In genomic region chr19:27336126-27336917, GRCm38 (mm10) we compare ENCODE assay signal across 12 mouse cellular contexts. TPM values are rescaled to one million over a fixed set of nuclear protein-coding genes. Genes with fewer than 3 reads are reported as not detected.
DNase-seq lines count a peak whose midpoint lies in the region; ATAC-seq and TF ChIP-seq lines count a peak whose summit lies in the region.
"Had no signal": no experiment of that assay in that cellular context is flagged by ENCODE, and none has a peak within 500 bp of the region (broad histone marks: within the 10 kb centered on the region; RNA-seq: fewer than 3 reads in every experiment).

No protein-coding gene starts in this region.

- TF ChIP-seq CTCF in heart, adult 2 months (IDR thresholded peaks at IDR 0.05), result no peak
- TF ChIP-seq CTCF in gastrocnemius, adult 2 months (IDR thresholded peaks at IDR 0.05), result no peak

- DNase-seq in heart, adult 2 months, result peak; percentile 46 to 68
- DNase-seq in 3T3-L1 (ENCODE audit: low read depth, low spot score) (peak; percentile 52), liver (no peak)
- peak; percentile 56 for DNase-seq in gastrocnemius, adult 2 months
- DNase-seq in heart, postnatal 36 days, result peak; percentile 31 to 53
- DNase-seq in thymus, postnatal 4 days, result no peak
- no peak for DNase-seq in embryo, embryonic 11 days
- DNase-seq: kidney, adult 18-20 months had no signal

- intact Hi-C loops in heart, adult 2 months (cut with DNase I), result loop anchor here (10.0 kb wide), 1 partner anchor 522 kb away; no protein-coding TSS in a partner anchor
- intact Hi-C loops in gastrocnemius, adult 2 months (cut with DNase I), result no loop called here
- intact Hi-C loops in heart, postnatal 36 days (cut with DNase I), result no loop called here

- no peaks in the 10 kb centered on the region for H3K9me3 ChIP-seq in heart, embryonic 11.5 days (replicated peaks; ENCODE audit: control insufficient read depth, low read length)
- H3K9me3 ChIP-seq: hindbrain, embryonic 10.5 days had no signal

- TF ChIP-seq EP300 in heart, adult 2 months (IDR thresholded peaks at IDR 0.05; ENCODE audit: insufficient read depth, low read depth, low read length), result peak; percentile 26; the same call in 1 of the 2 replicates

- peaks cover 1% of the 10 kb centered on the region; the same call in 1 of the 2 replicates for H3K4me1 ChIP-seq in heart, adult 2 months (ENCODE audit: control insufficient read depth, insufficient read depth, low read length)
- no peaks in the 10 kb centered on the region for H3K4me1 ChIP-seq in heart, embryonic 11.5 days (ENCODE audit: control insufficient read depth, insufficient read depth, low read length)

- H3K27me3 ChIP-seq in heart, adult 2 months (ENCODE audit: control insufficient read depth, insufficient read depth, low read length), result no peaks in the 10 kb centered on the region
- peaks cover 5% of the 10 kb centered on the region; the same call in 1 of the 2 replicates for H3K27me3 ChIP-seq in heart, embryonic 11.5 days (ENCODE audit: control insufficient read depth, insufficient read depth, low read length)

- H3K27ac ChIP-seq in heart, adult 2 months, result peak overlapping the region; percentile 8
- no peak overlapping the region for H3K27ac ChIP-seq in heart, embryonic 11.5 days (ENCODE audit: low read depth, low read length)
- peak overlapping the region; percentile 72 for H3K27ac ChIP-seq in gastrocnemius, adult 2 months
- H3K27ac ChIP-seq: hindbrain, embryonic 10.5 days; macrophage had no signal

- no peak overlapping the region for H3K4me3 ChIP-seq in heart, adult 2 months
- no peak overlapping the region for H3K4me3 ChIP-seq in heart, embryonic 11.5 days (ENCODE audit: low read depth, low read length)
- no peak overlapping the region for H3K4me3 ChIP-seq in gastrocnemius, adult 2 months
- H3K4me3 ChIP-seq: hindbrain, embryonic 10.5 days had no signal

- H3K36me3 ChIP-seq in heart, adult 2 months (ENCODE audit: control insufficient read depth, insufficient read depth, low read length), result no peaks in the 10 kb centered on the region
- H3K36me3 ChIP-seq in heart, embryonic 11.5 days (ENCODE audit: control insufficient read depth, insufficient read depth, low read length), result no peaks in the 10 kb centered on the region
- H3K36me3 ChIP-seq: hindbrain, embryonic 10.5 days had no signal

- 64% methylated on average over 4 of the region's 4 CpGs for WGBS in heart, adult 2 months
- 73% methylated on average over 4 of the region's 4 CpGs for WGBS in heart, embryonic 11.5 days (ENCODE audit: insufficient replicate concordance)

- H3K79me2 ChIP-seq in heart, adult 2 months (replicated peaks; ENCODE audit: control insufficient read depth, insufficient read depth, low read length), result no peaks in the 10 kb centered on the region

- H3K4me2 ChIP-seq in heart, embryonic 11.5 days, result no peak overlapping the region

- ATAC-seq in heart, embryonic 11.5 days (replicated peaks; ENCODE audit: insufficient number of reproducible peaks, low FRiP score, low TSS enrichment), result no peak

- no peak for TF ChIP-seq POLR2A in heart, adult 2 months (IDR thresholded peaks at IDR 0.05; ENCODE audit: insufficient read depth, low read depth, low read length)

- H3K9ac ChIP-seq in heart, adult 2 months (ENCODE audit: low read depth, low read length), result no peak overlapping the region
- no peak overlapping the region for H3K9ac ChIP-seq in heart, embryonic 11.5 days (ENCODE audit: low read depth, low read length)

RNA-seq across cellular contexts. Expression of gene Kcnv2, which starts 13.9 kb away (rescaled TPM):
- total RNA-seq in heart, adult 2 months (2021), result 1 to 10 TPM; 4.2 to 5.4 TPM
- polyA plus RNA-seq in heart, adult 2 months (2012; rRNA removed), result 2.2 and 8.9 TPM in 2 replicates
- 0.17 and 0.27 TPM in 2 replicates for polyA plus RNA-seq in heart, embryonic 11.5 days (2014; fragmentation: Nextera tagmentation; extraction: Ambion mirVana)
- under 1 TPM; 0.11 to 0.15 TPM for total RNA-seq in gastrocnemius, adult 2 months (2021)
- total RNA-seq in heart, postnatal 36 days (2021), result 1 to 10 TPM; 3.3 to 4.6 TPM
- polyA plus RNA-seq: limb, embryonic 11.5 days; macrophage had no signal

Comparison
In these comparisons a context has a peak if more than half of its experiments do, and no peak if none do; other contexts are left out.
1. DNase-seq: peak in heart, adult 2 months (2 of 2), 3T3-L1 (single experiment), gastrocnemius, adult 2 months (single experiment) and heart, postnatal 36 days (2 of 2); none in thymus, postnatal 4 days (single experiment), liver (single experiment) and embryo, embryonic 11 days (single experiment).